Mouse (Mus musculus): ENCODE results near the gene Gm1043.

The Gm1043 gene

GRCm38 (mm10) chr5:37085241-37085640 lies at the start of gene Gm1043:
Gene Gm1043, plus strand, starts transcription at chr5:37085370.
- DNase-seq (ENCODE audit: low read depth) = no peak

- no peak for DNase-seq (ENCODE audit: low read depth)
Observed at GRCm38 (mm10) chr5:37035896-37036295, 49.3 kb upstream of the Gm1043 start.

GRCm38 (mm10) chr5:37036884-37037283 lies 48.3 kb upstream of the Gm1043 start:
- DNase-seq (ENCODE audit: low read depth) = no peak

GRCm38 (mm10) chr5:37039908-37040307 lies 45.3 kb upstream of the Gm1043 start:
- DNase-seq (ENCODE audit: low read depth) = no peak

GRCm38 (mm10) chr5:37040711-37041110 lies 44.5 kb upstream of the Gm1043 start:
- DNase-seq (ENCODE audit: low read depth) = no peak

GRCm38 (mm10) chr5:37041651-37042050 lies 43.5 kb upstream of the Gm1043 start:
- DNase-seq (ENCODE audit: low read depth) = no peak

- DNase-seq (ENCODE audit: low read depth) = no peak
Observed at GRCm38 (mm10) chr5:37042934-37043333, 42.2 kb upstream of the Gm1043 start.

- no peak for DNase-seq (ENCODE audit: low read depth)
Observed at GRCm38 (mm10) chr5:37044793-37045192, 40.4 kb upstream of the Gm1043 start.

GRCm38 (mm10) chr5:37045582-37045981 lies 39.6 kb upstream of the Gm1043 start:
- no peak for DNase-seq (ENCODE audit: low read depth)

GRCm38 (mm10) chr5:37046791-37047190 lies 38.4 kb upstream of the Gm1043 start:
- DNase-seq (ENCODE audit: low read depth) = no peak

GRCm38 (mm10) chr5:37047206-37047915 lies 37.8 kb upstream of the Gm1043 start:
- no peak for DNase-seq (ENCODE audit: low read depth)

GRCm38 (mm10) chr5:37047992-37048391 lies 37.2 kb upstream of the Gm1043 start:
- DNase-seq (ENCODE audit: low read depth) = no peak

- no peak for DNase-seq (ENCODE audit: low read depth)
Observed at GRCm38 (mm10) chr5:37049111-37049510, 36.1 kb upstream of the Gm1043 start.

GRCm38 (mm10) chr5:37050521-37051373 lies 34.4 kb upstream of the Gm1043 start:
- no peak for DNase-seq (ENCODE audit: low read depth)

- no peak for DNase-seq (ENCODE audit: low read depth)
Observed at GRCm38 (mm10) chr5:37051374-37052100, 33.6 kb upstream of the Gm1043 start.

GRCm38 (mm10) chr5:37052846-37053245 lies 32.3 kb upstream of the Gm1043 start:
- DNase-seq (ENCODE audit: low read depth) = no peak

- no peak for DNase-seq (ENCODE audit: low read depth)
Observed at GRCm38 (mm10) chr5:37055789-37056188, 29.4 kb upstream of the Gm1043 start.

- DNase-seq (ENCODE audit: low read depth) = no peak
Observed at GRCm38 (mm10) chr5:37056471-37056870, 28.7 kb upstream of the Gm1043 start.

GRCm38 (mm10) chr5:37061612-37062011 lies 23.6 kb upstream of the Gm1043 start:
- no peak for DNase-seq (ENCODE audit: low read depth)

GRCm38 (mm10) chr5:37064454-37065449 lies 20.4 kb upstream of the Gm1043 start:
- DNase-seq (ENCODE audit: low read depth) = no peak
